Mouse (Mus musculus) embryo, embryonic 10 days (tissue): ENCODE measurements around the gene Nptn.

Experiments
- DNase-seq: peaks from one replicate; pipeline ENCODE4 v3.0.0-alpha.2; 2015; ENCODE audit warnings: low spot score

The Nptn gene

DNA sequence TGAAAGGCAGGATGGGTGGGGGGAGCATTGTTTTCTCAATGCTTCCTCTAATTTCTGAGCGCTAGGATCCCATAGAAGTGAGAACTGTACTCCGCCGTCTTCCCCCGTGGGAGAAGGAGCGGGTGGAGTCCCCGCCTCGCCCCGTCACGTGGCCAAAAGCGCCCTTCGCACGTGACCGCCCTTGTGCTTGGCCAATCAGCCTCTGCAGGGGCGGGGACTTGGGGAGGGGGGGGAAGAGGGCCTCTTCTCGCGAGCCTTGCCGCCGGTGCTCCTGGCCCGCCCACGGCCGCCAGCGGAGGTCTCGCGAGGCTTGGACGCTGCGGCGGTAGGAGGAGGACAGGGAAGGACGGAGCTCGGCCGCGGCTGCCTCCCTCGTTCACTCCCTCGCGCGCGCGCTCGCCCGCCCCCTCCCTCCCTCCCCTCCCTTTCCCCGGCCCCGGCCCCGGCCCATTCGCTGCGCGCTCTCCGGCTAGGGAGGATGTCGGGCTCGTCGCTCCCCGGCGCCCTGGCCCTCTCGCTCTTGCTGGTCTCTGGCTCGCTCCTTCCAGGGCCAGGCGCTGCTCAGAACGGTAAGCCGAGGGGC lies at the start of gene Nptn:
Gene Nptn, plus strand, starts transcription at position 283 of the 583 bp plus-strand sequence.
- DNase-seq = peak; percentile 98

- DNase-seq = no peak
Measured at GRCm38 (mm10) chr9:58533322-58533721, 48.7 kb upstream of the Nptn start.

DNA sequence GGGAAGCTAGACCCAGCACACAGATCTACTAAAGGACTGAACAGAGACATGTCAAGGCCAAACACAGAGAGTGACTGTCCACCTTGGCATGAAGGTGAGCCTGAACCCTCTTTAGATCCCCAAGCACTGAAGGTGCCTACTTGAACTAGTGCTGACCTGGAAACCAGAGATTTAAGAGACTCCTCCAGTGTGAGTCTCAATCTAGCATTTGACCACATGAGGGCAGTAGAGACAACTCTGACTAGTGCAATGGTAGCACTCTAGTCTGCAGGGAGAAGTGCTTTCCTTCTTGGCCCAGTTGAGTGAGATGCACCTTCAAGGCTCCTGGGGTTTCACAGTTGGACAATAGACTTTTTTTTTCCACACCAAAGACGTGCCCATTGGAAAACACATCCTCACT lies 47.3 kb upstream of the Nptn start:
- peak; percentile 89 for DNase-seq

DNA sequence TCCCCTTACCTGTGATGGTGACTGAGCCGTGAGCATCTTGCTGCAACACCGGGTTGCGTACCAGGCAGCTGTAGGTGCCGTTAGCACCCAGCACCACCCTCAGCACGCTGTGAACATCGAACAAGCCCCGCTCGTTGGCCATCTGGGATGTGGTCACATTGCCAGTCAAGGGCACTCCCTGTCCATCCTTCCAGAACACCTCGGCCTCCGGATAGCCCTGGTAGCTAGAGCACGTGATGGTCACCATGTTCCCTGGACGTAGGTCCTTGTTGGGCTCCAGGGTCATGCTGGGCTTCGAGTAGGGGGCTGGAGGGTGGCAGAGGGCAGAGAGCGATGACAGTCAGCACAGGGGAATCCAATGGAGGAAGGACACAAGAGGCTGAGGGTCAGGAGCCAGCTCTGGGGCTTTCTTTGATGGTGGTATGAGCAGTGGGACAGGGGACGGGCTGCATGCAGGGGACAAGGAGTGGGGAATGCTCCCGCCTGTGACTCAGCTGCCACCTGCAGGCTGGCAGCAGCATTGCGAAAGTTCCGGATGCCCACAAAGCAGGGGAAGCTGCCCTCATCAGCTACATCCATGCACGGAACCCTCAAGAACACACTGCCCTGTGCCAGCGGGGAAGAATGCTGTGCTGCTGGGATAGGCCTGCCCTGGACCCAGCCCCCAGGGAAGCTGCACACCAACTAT lies 46.4 kb upstream of the Nptn start:
- DNase-seq = peak; percentile 68

DNA sequence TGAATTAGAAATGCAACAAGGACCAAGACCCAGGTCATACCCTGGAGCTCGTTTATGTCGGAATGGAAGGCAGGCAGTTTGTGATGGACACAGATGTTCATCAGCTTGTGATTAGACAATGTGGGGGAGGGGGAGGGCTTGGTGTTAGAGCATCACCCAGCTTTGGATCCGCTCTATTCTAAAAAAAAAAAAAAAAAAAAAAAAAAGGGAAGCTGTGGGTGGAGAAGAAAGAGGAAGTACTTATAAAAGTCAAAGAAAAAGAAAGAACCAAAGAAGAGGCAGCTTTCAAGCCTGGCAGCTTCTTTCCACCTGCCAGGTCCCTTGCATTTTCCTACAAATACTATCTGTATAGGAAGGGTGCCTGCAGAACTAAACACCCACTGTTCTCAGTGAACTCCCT lies 44.3 kb upstream of the Nptn start:
- no peak for DNase-seq

DNA sequence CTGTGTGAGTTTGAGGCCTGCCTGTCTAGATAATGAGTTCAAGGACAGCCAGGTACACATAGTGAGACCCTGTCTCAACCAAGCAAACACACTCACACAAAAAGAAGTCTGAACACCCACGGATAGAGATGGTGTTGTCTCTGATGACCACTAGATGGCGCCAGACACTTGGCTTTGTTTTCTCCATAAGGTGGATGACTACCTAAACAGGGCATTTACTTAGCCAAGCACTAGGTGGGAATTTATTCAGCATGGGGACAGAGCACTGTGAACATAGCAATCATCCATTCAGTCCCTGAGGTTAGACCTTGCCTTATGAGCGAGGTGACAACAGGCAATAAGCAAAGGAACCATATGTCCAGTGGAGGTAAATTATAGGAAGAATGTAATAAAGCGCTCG lies 42.2 kb upstream of the Nptn start:
- peak; percentile 85 for DNase-seq

- DNase-seq = peak; percentile 39
Measured at GRCm38 (mm10) chr9:58541895-58542338, 40.1 kb upstream of the Nptn start.

DNA sequence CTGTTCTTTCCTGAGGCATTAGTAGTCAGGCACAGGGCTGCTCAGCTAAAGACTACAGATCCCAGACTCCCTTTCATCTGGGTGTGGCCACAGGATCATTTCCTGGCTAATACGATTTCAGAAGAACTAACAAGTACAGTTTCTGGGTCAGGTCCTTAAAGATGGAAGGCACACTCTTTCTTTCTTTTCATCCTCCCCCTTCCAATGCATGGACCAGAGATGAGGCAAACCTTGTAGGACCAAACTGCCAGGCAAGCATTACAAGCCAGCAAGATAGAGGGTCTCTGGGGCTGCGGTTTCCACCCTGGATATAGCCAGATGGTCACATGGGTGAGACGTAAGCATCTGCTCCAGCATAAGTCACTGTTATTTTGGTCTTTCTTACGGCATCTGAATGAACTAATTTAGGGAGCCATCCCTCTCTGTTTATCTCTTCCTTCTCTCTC lies 37.1 kb upstream of the Nptn start:
- no peak for DNase-seq

DNA sequence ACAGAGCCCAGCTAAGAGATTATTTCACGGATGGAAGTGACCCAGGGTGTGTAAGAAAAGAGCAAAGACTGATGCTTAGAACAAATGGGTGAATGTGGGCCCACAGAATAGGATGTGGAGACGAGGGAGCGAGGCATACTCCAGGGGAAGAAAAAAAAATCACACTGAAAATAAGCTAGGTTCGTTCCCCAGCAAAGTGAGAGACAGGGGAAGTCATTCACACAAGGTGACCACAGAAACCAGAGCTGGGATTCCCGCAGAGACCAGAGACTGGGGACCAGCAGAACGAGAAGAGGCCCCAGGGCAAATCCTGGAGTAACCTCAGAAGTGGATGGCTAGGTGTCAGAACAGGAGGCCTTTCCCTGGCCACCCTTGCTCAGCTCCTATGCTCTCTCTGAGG lies 36.6 kb upstream of the Nptn start:
- DNase-seq = no peak

DNA sequence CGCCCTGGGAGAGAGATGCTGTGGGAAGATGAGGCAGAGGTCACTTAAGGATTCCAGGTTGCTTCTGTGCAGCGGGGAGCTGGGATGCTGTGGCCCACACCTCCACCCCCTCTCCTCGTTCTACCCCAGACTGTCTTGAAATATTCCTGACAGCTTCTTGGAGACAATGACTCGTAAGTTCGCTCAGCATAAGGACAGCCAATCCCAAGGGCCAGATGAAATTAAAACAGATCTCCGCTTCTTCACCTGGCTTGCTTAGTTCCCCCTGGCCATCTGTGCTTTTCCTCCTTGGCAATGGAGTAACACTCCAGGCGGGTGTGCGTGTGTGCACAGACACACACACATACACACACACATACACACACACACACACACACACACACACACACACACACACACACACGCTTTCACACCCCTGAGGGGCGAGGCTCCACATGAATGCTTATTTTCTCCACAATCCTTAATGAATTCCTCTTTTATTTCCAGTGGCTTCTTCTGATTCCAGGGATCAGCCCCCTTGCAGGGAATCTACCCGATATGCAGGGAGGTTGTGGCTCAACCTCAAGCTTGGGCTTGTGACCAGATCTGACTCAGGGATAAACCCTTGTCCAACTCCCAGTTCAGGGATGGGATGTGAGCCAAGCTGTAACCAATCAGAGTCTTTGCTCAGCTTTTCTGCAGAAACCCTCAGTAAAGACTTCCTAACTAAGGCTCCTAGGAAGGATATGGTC lies 35.2 kb upstream of the Nptn start:
- DNase-seq = no peak

DNA sequence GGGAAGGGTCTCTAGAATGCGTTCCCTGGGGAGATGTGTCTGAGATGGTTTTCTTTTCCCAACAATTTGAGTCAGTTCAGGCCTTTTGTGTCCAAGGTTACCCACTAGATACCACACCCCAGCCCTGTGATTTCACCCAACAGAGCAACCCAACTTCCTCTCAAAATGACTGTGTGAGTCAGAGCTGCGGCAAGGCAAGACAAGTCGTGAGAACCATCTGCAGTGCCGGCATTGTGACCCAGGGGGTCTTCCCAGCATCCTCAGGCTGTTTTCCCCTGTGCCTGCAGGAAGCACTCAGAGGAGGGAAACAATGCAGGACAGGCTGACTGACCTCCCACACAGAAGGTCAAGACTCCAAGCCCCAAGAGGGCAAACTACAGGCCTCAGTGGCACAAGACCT lies 33.1 kb upstream of the Nptn start:
- DNase-seq = no peak

GRCm38 (mm10) chr9:58549694-58550093 lies 32.3 kb upstream of the Nptn start:
- DNase-seq = no peak

DNA sequence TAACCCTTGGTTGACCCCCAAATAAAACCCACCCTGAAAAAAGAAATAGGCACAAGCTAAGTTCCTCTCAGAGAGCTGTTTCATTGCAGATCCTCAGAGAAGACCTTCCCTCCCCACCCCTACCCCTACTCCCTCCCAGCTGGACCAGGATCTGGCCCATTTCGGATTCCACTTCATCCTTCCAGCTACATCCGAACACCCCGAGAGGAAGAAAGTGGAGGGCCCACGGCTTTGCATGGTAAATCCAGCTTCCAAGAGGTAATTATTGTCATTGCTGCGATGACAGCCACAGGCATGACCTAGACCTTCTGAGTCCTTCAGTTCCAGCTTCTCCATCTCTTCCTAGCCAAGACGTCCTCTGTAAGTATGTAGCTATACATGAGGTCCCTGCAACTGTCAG lies 31.1 kb upstream of the Nptn start:
- no peak for DNase-seq

DNA sequence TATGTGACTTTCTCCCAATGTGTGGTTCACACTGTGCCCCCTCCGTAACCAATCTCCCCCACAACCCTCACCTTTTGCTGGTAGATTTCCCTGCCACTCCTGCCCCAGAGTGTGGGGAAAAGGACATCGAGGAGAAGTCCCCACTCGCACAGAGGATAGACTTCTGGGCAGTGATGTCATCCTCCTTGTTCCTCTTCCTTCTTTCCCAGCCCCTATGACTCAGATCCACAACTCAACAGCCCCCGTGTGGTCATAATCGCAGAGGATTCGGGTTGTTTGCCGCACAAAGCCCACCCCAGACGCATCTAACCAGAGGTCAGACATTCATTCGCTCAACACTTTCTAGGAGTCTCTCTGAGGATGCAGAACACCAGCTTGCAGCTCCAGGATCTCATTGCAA lies 30.0 kb upstream of the Nptn start:
- no peak for DNase-seq

DNA sequence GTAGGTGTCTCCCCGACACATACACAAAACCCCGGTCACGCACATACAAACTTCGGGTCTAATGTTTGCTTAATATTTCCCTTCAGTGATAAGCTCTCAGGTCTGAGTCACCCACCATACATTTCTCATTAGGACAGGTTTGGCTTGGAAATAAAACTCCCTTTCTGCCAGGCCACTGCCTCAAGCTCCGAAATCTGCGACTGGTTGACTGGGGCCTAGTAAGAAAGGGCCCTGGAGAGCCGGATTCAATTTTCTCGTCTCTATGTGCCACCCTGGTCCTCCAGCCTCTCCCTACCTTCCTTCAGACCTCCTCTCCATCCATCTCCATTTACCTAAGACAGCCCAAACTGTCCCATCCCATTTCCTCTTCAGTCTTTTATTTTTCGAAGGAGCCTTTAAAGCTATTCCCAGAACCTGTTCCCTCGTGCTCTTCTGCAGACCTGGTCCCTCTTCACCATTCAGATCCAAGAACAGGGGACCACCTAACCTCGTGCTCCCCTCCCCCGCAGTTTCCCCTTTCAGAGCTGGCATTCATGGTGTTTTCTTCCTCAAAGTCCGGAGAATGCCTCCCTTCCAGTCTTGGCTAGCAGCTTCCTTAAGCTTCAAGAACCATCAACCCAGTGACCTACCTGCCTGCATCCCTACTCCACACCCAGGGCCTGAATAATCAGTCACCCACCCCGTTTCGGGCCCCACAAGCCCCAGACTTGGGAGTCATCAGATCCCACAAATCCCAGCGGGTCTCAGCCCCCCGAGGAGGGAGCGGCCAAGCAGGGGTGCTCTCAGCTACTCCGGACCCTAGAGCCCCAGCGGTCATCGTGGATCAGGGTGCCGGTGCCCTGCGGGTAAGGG lies 27.8 kb upstream of the Nptn start:
- DNase-seq = peak; percentile 37

- peak; percentile 79 for DNase-seq
Measured at GRCm38 (mm10) chr9:58554908-58555684, 26.9 kb upstream of the Nptn start, which contains the start of gene Cd276. Gene Cd276 (minus strand): TSS chr9:58555437.

- no peak for DNase-seq
Measured at GRCm38 (mm10) chr9:58555685-58556414, 26.2 kb upstream of the Nptn start.

DNA sequence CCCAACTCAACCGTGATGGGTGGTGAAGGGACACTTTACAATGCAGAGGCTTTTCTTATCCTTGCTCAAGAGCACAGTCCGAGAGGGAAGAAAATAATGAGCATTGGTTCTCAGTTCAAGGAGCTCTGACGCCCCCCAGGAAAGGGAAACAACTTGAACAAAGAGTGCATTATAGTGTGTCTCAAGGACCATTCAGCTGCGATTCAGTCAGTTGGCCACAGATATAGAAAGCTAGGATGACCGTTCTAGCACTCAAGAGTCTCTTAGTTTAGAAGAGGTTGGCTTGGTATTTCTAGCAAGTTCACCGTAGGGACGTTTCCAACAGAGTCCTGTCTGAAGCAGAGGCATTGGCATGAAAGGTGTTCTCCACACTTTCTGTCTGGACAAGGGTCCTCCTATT lies 25.4 kb upstream of the Nptn start:
- DNase-seq = no peak

GRCm38 (mm10) chr9:58557457-58558455 lies 24.3 kb upstream of the Nptn start:
- DNase-seq = no peak
